Mouse (Mus musculus) G1E (cell line): ENCODE measurements around the gene Klhdc4. TPM values are rescaled to one million over a fixed set of nuclear protein-coding genes. Genes with fewer than 3 reads are reported as not detected.

Source experiments
- ATAC-seq: 2 replicates; pipeline ENCODE4 v1.8.0; 2016; ENCODE audit warnings: mild to moderate bottlenecking; ENCODE audit not compliant: insufficient number of reproducible peaks, poor library complexity, low FRiP score, severe bottlenecking; ENCODE audit errors: extremely low read depth
- DNase-seq: peaks from one replicate; pipeline ENCODE4 v3.0.0; 2012; ENCODE audit warnings: low spot score
- H3K27me3 ChIP-seq: 2 replicates; pipeline ENCODE4 v1.6.1; 2012; ENCODE audit warnings: mild to moderate bottlenecking, low read length, inconsistent platforms; ENCODE audit not compliant: insufficient read depth
- H3K36me3 ChIP-seq: replicated peaks from 2 replicates; pipeline ENCODE3; 2012; ENCODE audit warnings: mild to moderate bottlenecking, inconsistent platforms
- H3K4me1 ChIP-seq: 2 replicates; pipeline ENCODE4 v1.6.1; 2012; ENCODE audit warnings: low read depth, low read length, inconsistent platforms, mixed read lengths; ENCODE audit not compliant: insufficient read depth
- H3K4me3 ChIP-seq: 2 replicates; pipeline ENCODE4 v1.5.1; 2012; ENCODE audit warnings: low read depth, mild to moderate bottlenecking, inconsistent platforms, low read length, moderate library complexity, mixed read lengths
- H3K9me3 ChIP-seq: replicated peaks from 2 replicates; pipeline ENCODE4 v1.6.1; 2012; ENCODE audit warnings: inconsistent platforms
- CTCF ChIP-seq: IDR thresholded peaks from 2 replicates; pipeline ENCODE4 v1.5.1; 2012; ENCODE audit warnings: low read depth, low read length, inconsistent platforms, mixed read lengths
- GATA1 ChIP-seq: IDR thresholded peaks from 2 replicates; pipeline ENCODE4 v1.6.1; 2012; ENCODE audit warnings: borderline replicate concordance, low read length, inconsistent platforms, mixed read lengths
- GATA2 ChIP-seq: IDR thresholded peaks from 2 replicates; pipeline ENCODE4 v1.6.1; 2012; ENCODE audit warnings: low read depth, low read length, inconsistent platforms, borderline replicate concordance
- POLR2AphosphoS5 ChIP-seq: IDR thresholded peaks from 2 replicates; pipeline ENCODE4 v1.6.1; 2012; ENCODE audit warnings: low read depth, low read length, inconsistent platforms; ENCODE audit not compliant: insufficient replicate concordance
- TAL1 ChIP-seq: conservative IDR thresholded peaks from 2 replicates; pipeline ENCODE4 v1.6.1; 2012; ENCODE audit warnings: low read depth, low read length, inconsistent platforms, mixed read lengths
- polyA plus RNA-seq: library from polyadenylated mRNA; stranded (reverse); fragments of >175 nt; gene quantifications from 2 replicates; pipeline ENCODE4 v1.2.3, GENCODE M21; 2012
- total RNA-seq, 2 experiments: library from RNA; stranded (forward) in 1 of 2; stranded (reverse) in 1 of 2; fragments of 200-1000 nt in 1 of 2; fragments of >200 nt in 1 of 2; fragmentation: Nextera tagmentation in 1 of 2; gene quantifications; 2 replicates each; pipeline ENCODE4 v1.2.3; 2014 to 2017

Gene Klhdc4
- total and polyA plus RNA-seq, 3 experiments = 12.3 to 44.5 (median 15.9) TPM

GRCm38 (mm10) chr8:121870190-121870589, 40.8 kb upstream of the Klhdc4 start:
- Histone ChIP-seq H3K9me3 (no peaks in the 10 kb centered on the region), H3K36me3 (no peaks in the 10 kb centered on the region), H3K4me3 (no peak overlapping the region), H3K4me1 (peaks cover 22% of the 10 kb centered on the region), H3K27me3 (peaks cover 53% of the 10 kb centered on the region)
- TF ChIP-seq TAL1 (no peak), CTCF (no peak), GATA1 (no peak), GATA2 (no peak), POLR2AphosphoS5 (no peak)
- DNase-seq (no peak), ATAC-seq (no peak)

GRCm38 (mm10) chr8:121868896-121869295, 39.5 kb upstream of the Klhdc4 start:
- Histone ChIP-seq H3K9me3 (no peaks in the 10 kb centered on the region), H3K36me3 (no peaks in the 10 kb centered on the region), H3K4me1 (peaks cover 17% of the 10 kb centered on the region), H3K4me3 (no peak overlapping the region), H3K27me3 (peaks cover 54% of the 10 kb centered on the region)
- no peak for ATAC-seq
- no peak for DNase-seq
- no peak for TF ChIP-seq CTCF
- no peak for TF ChIP-seq GATA2
- TF ChIP-seq GATA1 = no peak
- no peak for TF ChIP-seq TAL1
- no peak for TF ChIP-seq POLR2AphosphoS5

DNA sequence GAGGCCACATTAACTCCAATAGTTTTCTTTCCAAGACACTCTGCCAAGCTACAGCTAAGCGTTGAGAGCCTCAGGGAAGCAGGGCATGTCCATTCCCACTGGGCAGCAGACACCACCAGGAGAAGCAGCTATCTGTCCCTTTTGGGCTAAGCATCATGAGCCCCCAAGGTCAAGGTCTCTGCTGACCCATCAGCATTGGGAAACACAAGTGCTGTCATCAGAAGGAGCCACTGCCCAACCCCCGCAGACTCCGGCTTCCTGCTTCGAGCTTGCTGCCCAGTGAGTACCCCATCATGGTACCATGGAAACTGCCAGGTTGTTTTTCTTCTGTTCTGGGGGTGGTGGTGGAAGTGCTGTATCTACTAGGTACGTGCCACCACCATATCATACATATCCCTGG, 38.8 kb upstream of the Klhdc4 start:
- Histone ChIP-seq H3K27me3 (peaks cover 53% of the 10 kb centered on the region), H3K9me3 (no peaks in the 10 kb centered on the region), H3K36me3 (no peaks in the 10 kb centered on the region), H3K4me3 (no peak overlapping the region), H3K4me1 (peaks cover 17% of the 10 kb centered on the region)
- no peak for ATAC-seq
- no peak for DNase-seq
- TF ChIP-seq POLR2AphosphoS5 (no peak), TAL1 (no peak), GATA1 (no peak), GATA2 (no peak), CTCF (no peak)

DNA sequence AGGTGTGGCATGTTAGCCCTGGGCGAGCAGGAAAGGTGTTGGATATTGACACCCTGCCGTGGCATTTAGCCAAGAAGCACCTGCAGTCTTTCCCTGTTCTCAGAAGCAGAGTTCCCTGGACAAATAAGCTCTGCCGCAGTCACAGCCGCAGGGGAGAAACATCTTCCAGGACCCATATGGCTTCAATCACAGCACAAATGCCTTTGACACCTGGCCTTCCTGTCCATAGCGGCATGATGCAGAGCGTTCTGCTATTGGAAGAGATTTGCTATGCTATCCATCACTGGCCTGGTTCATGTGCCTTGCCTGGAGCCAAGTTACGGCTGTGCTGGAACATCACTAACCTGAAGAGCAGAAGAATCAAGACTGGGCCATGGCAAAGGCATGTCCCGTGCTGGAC, 36.0 kb upstream of the Klhdc4 start:
- TF ChIP-seq GATA2 (no peak), POLR2AphosphoS5 (no peak), GATA1 (no peak), CTCF (no peak), TAL1 (no peak)
- no peak for DNase-seq
- H3K4me3 ChIP-seq = no peak overlapping the region
- H3K27me3 ChIP-seq = peaks cover 35% of the 10 kb centered on the region
- H3K36me3 ChIP-seq = no peaks in the 10 kb centered on the region
- no peak for ATAC-seq
- no peaks in the 10 kb centered on the region for H3K9me3 ChIP-seq
- peaks cover 8% of the 10 kb centered on the region for H3K4me1 ChIP-seq

DNA sequence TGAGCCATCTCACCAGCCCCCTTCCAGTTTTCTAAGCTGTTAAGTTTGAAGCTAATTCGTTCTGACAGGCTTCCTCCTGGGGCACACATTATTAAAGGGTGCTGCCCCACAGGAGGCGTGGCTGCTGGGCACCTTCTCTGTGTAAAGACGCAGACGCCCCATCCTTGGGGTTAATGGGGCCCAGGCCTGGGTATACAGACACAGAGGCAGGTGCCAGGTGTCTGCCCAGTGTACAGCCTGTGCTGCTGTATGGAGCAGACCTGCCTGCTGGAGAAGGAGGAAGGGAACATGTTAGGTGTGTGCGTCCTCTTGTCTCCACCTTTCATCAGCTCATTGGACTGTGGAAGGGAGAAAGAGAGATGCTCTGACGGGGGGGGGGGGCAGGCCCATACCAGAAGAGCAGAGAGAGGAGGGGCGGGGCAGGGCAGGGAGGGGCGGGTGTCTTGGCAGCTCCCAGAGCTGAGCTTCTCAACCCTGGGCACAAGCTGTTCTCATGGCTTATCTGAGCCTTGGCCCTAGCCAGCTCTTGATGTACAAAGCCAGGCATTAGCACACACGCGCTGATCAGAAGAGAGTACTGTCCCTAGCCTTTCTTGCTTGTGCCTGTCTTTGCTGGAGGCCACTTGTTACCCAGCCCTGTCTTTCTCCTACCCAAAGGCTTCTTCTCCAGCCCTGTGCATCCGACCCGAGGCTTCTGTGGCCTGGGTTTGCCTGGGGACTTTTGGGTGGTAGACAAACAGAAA, 32.6 kb upstream of the Klhdc4 start:
- no peak for ATAC-seq
- DNase-seq = no peak
- no peak for TF ChIP-seq TAL1
- TF ChIP-seq POLR2AphosphoS5 = no peak
- TF ChIP-seq GATA1 = no peak
- TF ChIP-seq GATA2 = no peak
- no peak for TF ChIP-seq CTCF
- Histone ChIP-seq H3K4me3 (no peak overlapping the region), H3K27me3 (peaks cover 47% of the 10 kb centered on the region), H3K9me3 (no peaks in the 10 kb centered on the region), H3K4me1 (peaks cover 6% of the 10 kb centered on the region), H3K36me3 (no peaks in the 10 kb centered on the region)

GRCm38 (mm10) chr8:121861276-121861675, 31.9 kb upstream of the Klhdc4 start:
- DNase-seq = no peak
- Histone ChIP-seq H3K9me3 (no peaks in the 10 kb centered on the region), H3K4me1 (peaks cover 6% of the 10 kb centered on the region), H3K4me3 (no peak overlapping the region), H3K27me3 (peaks cover 49% of the 10 kb centered on the region), H3K36me3 (no peaks in the 10 kb centered on the region)
- TF ChIP-seq CTCF = no peak
- no peak for TF ChIP-seq POLR2AphosphoS5
- TF ChIP-seq GATA1 = no peak
- TF ChIP-seq GATA2 = no peak
- TF ChIP-seq TAL1 = no peak
- no peak for ATAC-seq
